Mouse (Mus musculus) CH12.LX (cell line): ENCODE measurements around the gene Ift46. TPM values are rescaled to one million over a fixed set of nuclear protein-coding genes. Genes with fewer than 3 reads are reported as not detected.

Experiments used
- DNase-seq: peaks from one replicate; pipeline ENCODE4 v3.0.0-alpha.2; 2013; ENCODE audit errors: extremely low read depth
- H3K27ac ChIP-seq: 2 replicates; pipeline ENCODE4 v1.5.1; 2012; ENCODE audit warnings: low read depth, mild to moderate bottlenecking, control low read depth, moderate library complexity; ENCODE audit not compliant: insufficient read depth
- H3K27me3 ChIP-seq: replicated peaks from 2 replicates; pipeline ENCODE3; 2012; ENCODE audit warnings: inconsistent platforms
- H3K36me3 ChIP-seq, 2 experiments: replicated peaks in 1 of 2; 2 replicates each; pipeline versions ENCODE3 to v1.6.1; 2012; ENCODE audit warnings: inconsistent platforms in 1 of 2, low read length in 1 of 2, mild to moderate bottlenecking in 1 of 2, mixed read lengths in 1 of 2, moderate library complexity in 1 of 2; ENCODE audit not compliant: control insufficient read depth in 1 of 2, insufficient read depth in 1 of 2
- H3K4me1 ChIP-seq, 2 experiments: 2 replicates each; pipeline ENCODE4 v1.6.1; 2012; ENCODE audit warnings: inconsistent platforms in 1 of 2, moderate library complexity in 1 of 2; ENCODE audit not compliant: insufficient read depth in 2 of 2, control insufficient read depth in 1 of 2
- H3K4me2 ChIP-seq: 2 replicates; pipeline ENCODE4 v1.6.1; 2012; ENCODE audit warnings: low read depth, mild to moderate bottlenecking, control low read depth; ENCODE audit not compliant: poor library complexity, insufficient read depth, severe bottlenecking
- H3K4me3 ChIP-seq, 3 experiments: fragments of 150-350 bp in 1 of 3; sonication (generic) in 1 of 3; replicated peaks in 1 of 3; 2 replicates each; pipeline versions ENCODE3 to v1.5.1; 2011 to 2012; ENCODE audit warnings: low read depth in 2 of 3, low read length in 2 of 3, mild to moderate bottlenecking in 2 of 3, moderate library complexity in 2 of 3, control low read depth in 1 of 3, improper control_type of control experiment in 1 of 3, inconsistent platforms in 1 of 3, mixed read lengths in 1 of 3; ENCODE audit not compliant: poor library complexity in 1 of 3
- H3K79me2 ChIP-seq: replicated peaks from 2 replicates; pipeline ENCODE4 v1.6.1; 2012; ENCODE audit warnings: mild to moderate bottlenecking, moderate library complexity; ENCODE audit not compliant: control insufficient read depth, poor library complexity, insufficient read depth, severe bottlenecking; ENCODE audit errors: extremely low read depth
- H3K9ac ChIP-seq: 2 replicates; pipeline ENCODE4 v1.6.1; 2012; ENCODE audit warnings: low read depth, mild to moderate bottlenecking, control low read depth, moderate library complexity; ENCODE audit not compliant: insufficient read depth
- H3K9me3 ChIP-seq: replicated peaks from 2 replicates; pipeline ENCODE3; 2012; ENCODE audit warnings: low read length, inconsistent platforms, mixed read lengths
- CHD1 ChIP-seq: IDR thresholded peaks from 2 replicates; pipeline ENCODE4 v1.6.1; 2012; ENCODE audit warnings: low read depth, low read length, improper control_type of control experiment, inconsistent platforms
- CHD2 ChIP-seq: IDR thresholded peaks from 2 replicates; pipeline ENCODE4 v1.6.1; 2011; ENCODE audit warnings: low read length, improper control_type of control experiment
- CTCF ChIP-seq, 2 experiments: IDR thresholded peaks in 1 of 2; conservative IDR thresholded peaks in 1 of 2; 2 replicates each; pipeline ENCODE4 v1.5.1; 2011 to 2012; ENCODE audit warnings: low read depth in 2 of 2, low read length in 2 of 2, improper control_type of control experiment in 1 of 2, inconsistent platforms in 1 of 2, mild to moderate bottlenecking in 1 of 2, moderate library complexity in 1 of 2
- E2F4 ChIP-seq: IDR thresholded peaks from 2 replicates; pipeline ENCODE4 v1.6.1; 2011; ENCODE audit warnings: low read depth, low read length, improper control_type of control experiment; ENCODE audit not compliant: insufficient replicate concordance
- ELF1 ChIP-seq: IDR thresholded peaks from 2 replicates; pipeline ENCODE4 v1.6.1; 2014; ENCODE audit warnings: low read depth, mild to moderate bottlenecking, inconsistent platforms, low read length, improper control_type of control experiment
- ETS1 ChIP-seq: conservative IDR thresholded peaks from 2 replicates; pipeline ENCODE4 v1.6.1; 2012; ENCODE audit warnings: low read depth, mild to moderate bottlenecking, inconsistent platforms, low read length, improper control_type of control experiment, moderate library complexity
- GABPA ChIP-seq: IDR thresholded peaks from 2 replicates; pipeline ENCODE4 v1.6.1; 2012; ENCODE audit warnings: low read depth, low read length, improper control_type of control experiment, inconsistent platforms; ENCODE audit not compliant: insufficient replicate concordance
- HCFC1 ChIP-seq: IDR thresholded peaks from 2 replicates; pipeline ENCODE4 v1.6.1; 2012; ENCODE audit warnings: low read depth, mild to moderate bottlenecking, inconsistent platforms, low read length, improper control_type of control experiment
- IRF4 ChIP-seq: IDR thresholded peaks from 2 replicates; pipeline ENCODE4 v1.6.1; 2014; ENCODE audit warnings: low read depth, mild to moderate bottlenecking, inconsistent platforms, low read length, improper control_type of control experiment
- JUN ChIP-seq: IDR thresholded peaks from 2 replicates; pipeline ENCODE4 v1.6.1; 2011; ENCODE audit warnings: low read depth, mild to moderate bottlenecking, low read length, improper control_type of control experiment, moderate library complexity; ENCODE audit not compliant: insufficient read depth
- JUND ChIP-seq: conservative IDR thresholded peaks from 2 replicates; pipeline ENCODE4 v1.6.1; 2011; ENCODE audit warnings: low read depth, low read length, improper control_type of control experiment
- KAT2A ChIP-seq: IDR thresholded peaks from 2 replicates; pipeline ENCODE4 v1.6.1; 2012; ENCODE audit warnings: low read length, improper control_type of control experiment, inconsistent platforms; ENCODE audit not compliant: insufficient replicate concordance
- MAFK ChIP-seq: IDR thresholded peaks from 2 replicates; pipeline ENCODE4 v1.6.1; 2011; ENCODE audit warnings: low read length, improper control_type of control experiment; ENCODE audit not compliant: insufficient replicate concordance
- MAX ChIP-seq: IDR thresholded peaks from 2 replicates; pipeline ENCODE4 v1.6.1; 2011; ENCODE audit warnings: low read length, improper control_type of control experiment
- MAZ ChIP-seq: IDR thresholded peaks from 2 replicates; pipeline ENCODE4 v1.6.1; 2012; ENCODE audit warnings: low read depth, mild to moderate bottlenecking, inconsistent platforms, low read length, improper control_type of control experiment, moderate library complexity
- MEF2A ChIP-seq: IDR thresholded peaks from 2 replicates; pipeline ENCODE4 v1.6.1; 2014; ENCODE audit warnings: low read depth, mild to moderate bottlenecking, inconsistent platforms, low read length, improper control_type of control experiment, borderline replicate concordance
- MXI1 ChIP-seq: IDR thresholded peaks from 2 replicates; pipeline ENCODE4 v1.6.1; 2011; ENCODE audit warnings: mild to moderate bottlenecking, low read depth, low read length, improper control_type of control experiment
- MYC ChIP-seq: IDR thresholded peaks from 2 replicates; pipeline ENCODE4 v1.6.1; 2011; ENCODE audit warnings: low read depth, mild to moderate bottlenecking, improper control_type of control experiment, low read length
- NELFE ChIP-seq: IDR thresholded peaks from 2 replicates; pipeline ENCODE4 v1.6.1; 2011; ENCODE audit warnings: low read depth, low read length, improper control_type of control experiment
- NRF1 ChIP-seq: IDR thresholded peaks from 2 replicates; pipeline ENCODE4 v1.6.1; 2014; ENCODE audit warnings: low read depth, mild to moderate bottlenecking, inconsistent platforms, low read length, improper control_type of control experiment, moderate library complexity
- POLR2A ChIP-seq: IDR thresholded peaks from 2 replicates; pipeline ENCODE4 v1.6.1; 2011; ENCODE audit warnings: low read depth, mild to moderate bottlenecking, improper control_type of control experiment, low read length
- RAD21 ChIP-seq: IDR thresholded peaks from 2 replicates; pipeline ENCODE4 v1.6.1; 2011; ENCODE audit warnings: low read depth, mild to moderate bottlenecking, low read length, improper control_type of control experiment, moderate library complexity
- RCOR1 ChIP-seq: conservative IDR thresholded peaks from 2 replicates; pipeline ENCODE4 v1.6.1; 2012; ENCODE audit warnings: low read depth, mild to moderate bottlenecking, inconsistent platforms, low read length, improper control_type of control experiment
- SIN3A ChIP-seq: IDR thresholded peaks from 2 replicates; pipeline ENCODE4 v1.6.1; 2012; ENCODE audit warnings: low read length, improper control_type of control experiment, inconsistent platforms
- SMC3 ChIP-seq: IDR thresholded peaks from 2 replicates; pipeline ENCODE4 v1.6.1; 2011; ENCODE audit warnings: low read depth, low read length, improper control_type of control experiment
- TBP ChIP-seq: conservative IDR thresholded peaks from 2 replicates; pipeline ENCODE4 v1.6.1; 2011; ENCODE audit warnings: low read depth, low read length, improper control_type of control experiment
- TCF12 ChIP-seq: IDR thresholded peaks from 2 replicates; pipeline ENCODE4 v1.6.1; 2014; ENCODE audit warnings: low read depth, mild to moderate bottlenecking, inconsistent platforms, low read length, improper control_type of control experiment
- USF1 ChIP-seq: IDR thresholded peaks from 2 replicates; pipeline ENCODE4 v1.6.1; 2014; ENCODE audit warnings: low read depth, mild to moderate bottlenecking, inconsistent platforms, low read length, improper control_type of control experiment
- ZC3H11A ChIP-seq: IDR thresholded peaks from 2 replicates; pipeline ENCODE4 v1.6.1; 2012; ENCODE audit warnings: low read depth, mild to moderate bottlenecking, inconsistent platforms, low read length, improper control_type of control experiment
- ZKSCAN1 ChIP-seq: IDR thresholded peaks from 2 replicates; pipeline ENCODE4 v1.6.1; 2012; ENCODE audit warnings: low read depth, inconsistent platforms, low read length, improper control_type of control experiment, borderline replicate concordance
- ZMIZ1 ChIP-seq: IDR thresholded peaks from 2 replicates; pipeline ENCODE4 v1.6.1; 2012; ENCODE audit warnings: low read depth, mild to moderate bottlenecking, inconsistent platforms, low read length, improper control_type of control experiment
- dilution Hi-C: fragments of 300-500 bp; cut with MboI; formaldehyde crosslinking; loops from 2 replicates; pipeline ENCODE4 v1.14.3; 2020; ENCODE audit warnings: low sequenced_read_pairs; ENCODE audit not compliant: extremely low pct_unique_long_range_greater_than_20kb, extremely low pct_ligation_motif_present
- in situ Hi-C: fragments of 300-500 bp; cut with MboI; formaldehyde crosslinking; loops from 3 replicates; pipeline ENCODE4 v1.14.3; 2019; ENCODE audit warnings: low sequenced_read_pairs, low pct_ligation_motif_present, low pct_unique_long_range_greater_than_20kb, mixed read lengths
- polyA plus RNA-seq: library from polyadenylated mRNA; unstranded; fragments of >175 nt; gene quantifications from 2 replicates; pipeline ENCODE4 v1.2.1, GENCODE M21; 2012; ENCODE audit warnings: low read depth; ENCODE audit not compliant: insufficient read length
- total RNA-seq, 2 experiments: library from RNA; depleted of rRNA; stranded (reverse); fragments of 300-350 nt in 1 of 2; fragments of >200 nt in 1 of 2; gene quantifications; 2 replicates each; pipeline ENCODE4 v1.2.3; 2012 to 2014

Gene Ift46
- total and polyA plus RNA-seq, 3 experiments: 49.8 to 80.0 (median 57.7) TPM

- H3K4me2 ChIP-seq: peak overlapping the region; percentile 90
- H3K4me3 ChIP-seq: peak overlapping the region; percentile 76 to 96 (median 91)
- H3K79me2 ChIP-seq: peaks cover 9% of the 10 kb centered on the region
- peak overlapping the region; percentile 96 for H3K9ac ChIP-seq
- H3K27ac ChIP-seq: peak overlapping the region; percentile 91
- TF ChIP-seq USF1: no peak
- no peak for TF ChIP-seq MAFK
- TF ChIP-seq HCFC1: peak; percentile 92
- peak; percentile 77; the same call in 1 of the 2 replicates for TF ChIP-seq KAT2A
- peak; percentile 57; the same call in 1 of the 2 replicates for TF ChIP-seq ETS1
- TF ChIP-seq MXI1: peak; percentile 83
- peak; percentile 36; the same call in 1 of the 2 replicates for TF ChIP-seq MAX
- TF ChIP-seq E2F4: no peak
- TF ChIP-seq ELF1: peak; percentile 95
- peak; percentile 41; the same call in 1 of the 2 replicates for TF ChIP-seq ZMIZ1
- 0 out of 2 replicates have a peak, but pooled peaks have one; percentile 25 for TF ChIP-seq JUND
- TF ChIP-seq NRF1: peak; percentile 55
- TF ChIP-seq SIN3A: peak; percentile 95
- peak; percentile 74 to 88 for TF ChIP-seq CTCF (conservative IDR thresholded peaks at IDR 0.05 in 1 of 2, IDR thresholded peaks at IDR 0.05 in 1 of 2; ENCODE audit: low read depth in 2 of 2, low read length in 2 of 2)
- peak; percentile 91 for TF ChIP-seq GABPA
- TF ChIP-seq ZC3H11A: no peak
- no peak for TF ChIP-seq JUN
- no peak for TF ChIP-seq MYC
- peak; percentile 73; the same call in 1 of the 2 replicates for TF ChIP-seq POLR2A
- peak; percentile 92 for TF ChIP-seq TBP
- TF ChIP-seq RCOR1: no peak
- TF ChIP-seq NELFE: peak; percentile 52; the same call in 1 of the 2 replicates
- peak; percentile 86 for TF ChIP-seq MEF2A
- peak; percentile 88 for TF ChIP-seq MAZ
- TF ChIP-seq CHD2: peak; percentile 99
- TF ChIP-seq IRF4: peak; percentile 80; the same call in 1 of the 2 replicates
- TF ChIP-seq SMC3: peak; percentile 45
- no peak for TF ChIP-seq ZKSCAN1
- TF ChIP-seq CHD1: no peak
- peak; percentile 89 for TF ChIP-seq TCF12
- TF ChIP-seq RAD21: peak; percentile 38
- peak; percentile 94 for DNase-seq
- H3K36me3 ChIP-seq: peaks cover 4 to 24% of the 10 kb centered on the region in 2 experiments
- peaks cover 3 to 30% of the 10 kb centered on the region in 2 experiments for H3K4me1 ChIP-seq
- H3K27me3 ChIP-seq: no peaks in the 10 kb centered on the region
- in situ Hi-C loops: no loop called here
- dilution Hi-C loops: no loop called here
- H3K9me3 ChIP-seq: no peaks in the 10 kb centered on the region
Observed at GRCm38 (mm10) chr9:44772750-44773651, 5.3 kb downstream of the Ift46 start.
